ENCODE assay signal across 40 mouse cellular contexts in the genomic region with DNA sequence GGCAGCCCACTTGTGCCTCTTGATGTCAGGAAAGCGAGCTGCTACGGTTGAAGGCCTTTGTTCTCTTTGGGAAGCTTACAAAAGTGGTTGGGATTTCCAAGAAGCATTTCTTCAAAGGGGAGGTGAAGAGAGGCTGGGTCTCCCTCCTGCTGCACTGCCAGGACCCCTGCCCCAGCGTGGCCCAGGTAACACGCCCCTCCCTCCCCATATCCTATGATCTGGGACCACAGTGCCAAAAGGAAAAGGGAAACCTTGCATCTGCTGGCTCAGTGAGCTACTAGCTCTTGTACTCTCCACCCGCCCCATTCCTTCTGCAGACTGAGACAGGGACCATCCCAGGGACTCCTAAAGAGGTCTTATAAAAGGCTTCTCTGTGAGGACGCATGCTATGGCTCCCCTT. TPM values are rescaled to one million over a fixed set of nuclear protein-coding genes. Genes with fewer than 3 reads are reported as not detected.
"Had no signal": no experiment of that assay in that cellular context is flagged by ENCODE, and none has a peak within 500 bp of the region (broad histone marks: within the 10 kb centered on the region; RNA-seq: fewer than 3 reads in every experiment).

No protein-coding gene starts in this region.

- DNase-seq: heart, postnatal 10 days; heart, postnatal 14 days; heart, postnatal 36 days; heart, postnatal 4 days; kidney, adult 11 months; kidney, adult 18-20 months; kidney, adult 2 months; kidney, adult 8-10 months; kidney, adult 9 months; kidney, postnatal 14 days; kidney, postnatal 36 days; layer of hippocampus, adult 9-11 months; layer of hippocampus, postnatal 36 days had no signal

- H3K27me3 ChIP-seq: heart, embryonic 12.5 days; heart, embryonic 13.5 days; heart, embryonic 15.5 days; hindbrain, embryonic 12.5 days; hindbrain, embryonic 13.5 days; hindbrain, embryonic 15.5 days; intestine, embryonic 15.5 days; kidney, embryonic 15.5 days had no signal

- H3K4me1 ChIP-seq: hindbrain, embryonic 10.5 days; hindbrain, embryonic 12.5 days; hindbrain, embryonic 15.5 days had no signal

- H3K4me3 ChIP-seq: heart, embryonic 10.5 days; heart, embryonic 12.5 days; heart, embryonic 13.5 days; heart, embryonic 15.5 days; hindbrain, embryonic 10.5 days; hindbrain, embryonic 12.5 days; hindbrain, embryonic 13.5 days; hindbrain, embryonic 15.5 days; intestine, embryonic 15.5 days; kidney, embryonic 15.5 days; layer of hippocampus, adult 2 months had no signal

- H3K27ac ChIP-seq: heart, embryonic 10.5 days; heart, embryonic 13.5 days; heart, embryonic 15.5 days; hindbrain, embryonic 10.5 days; hindbrain, embryonic 12.5 days; hindbrain, embryonic 13.5 days; hindbrain, embryonic 14.5 days; hindbrain, embryonic 15.5 days; hindbrain, postnatal 0 days; intestine, embryonic 15.5 days; kidney, embryonic 15.5 days; kidney, postnatal 0 days; layer of hippocampus, adult 2 months had no signal

RNA-seq across cellular contexts. Expression of a gene that starts 19.8 kb away (rescaled TPM):
- polyA plus RNA-seq: heart, embryonic 12.5 days; heart, embryonic 15.5 days; heart, embryonic 16.5 days; heart, postnatal 0 days; hindbrain, embryonic 10.5 days; hindbrain, embryonic 11.5 days; hindbrain, embryonic 12.5 days; inflammation-experienced regulatory T-cells, adult 6 months; intestine, embryonic 14.5 days; intestine, embryonic 15.5 days; intestine, embryonic 16.5 days; intestine, postnatal 0 days; kidney, adult 2 months; kidney, embryonic 14.5 days; kidney, embryonic 15.5 days; kidney, embryonic 16.5 days; kidney, postnatal 0 days; large intestine, adult 2 months had no signal

RNA-seq across cellular contexts. Expression of a gene that starts 45.9 kb away (rescaled TPM):
- polyA plus RNA-seq: heart, embryonic 10.5 days; heart, embryonic 11.5 days; heart, embryonic 13.5 days; heart, embryonic 14.5 days; heart, embryonic 15.5 days; hindbrain, embryonic 10.5 days; hindbrain, embryonic 11.5 days; hindbrain, embryonic 12.5 days; hindbrain, embryonic 13.5 days; hindbrain, embryonic 14.5 days; hindbrain, embryonic 15.5 days; hindbrain, embryonic 16.5 days; inflammation-experienced regulatory T-cells, adult 6 months had no signal
